Mouse (Mus musculus) G1E (cell line): ENCODE measurements around the gene Parp11. TPM values are rescaled to one million over a fixed set of nuclear protein-coding genes. Genes with fewer than 3 reads are reported as not detected.
A peak's percentile ranks its signal among the peaks of the same experiment; 100 is the strongest.
"Not testable (repeated sequence)": the region's sequence is repeated elsewhere in the genome, so short reads cannot be mapped to it uniquely, and the experiment has no call there.

Source experiments
- ATAC-seq: 2 replicates; pipeline ENCODE4 v1.8.0; 2016; ENCODE audit warnings: mild to moderate bottlenecking; ENCODE audit not compliant: insufficient number of reproducible peaks, poor library complexity, low FRiP score, severe bottlenecking; ENCODE audit errors: extremely low read depth
- DNase-seq: peaks from one replicate; pipeline ENCODE4 v3.0.0; 2012; ENCODE audit warnings: low spot score
- H3K27me3 ChIP-seq: 2 replicates; pipeline ENCODE4 v1.6.1; 2012; ENCODE audit warnings: mild to moderate bottlenecking, low read length, inconsistent platforms; ENCODE audit not compliant: insufficient read depth
- H3K36me3 ChIP-seq: replicated peaks from 2 replicates; pipeline ENCODE3; 2012; ENCODE audit warnings: mild to moderate bottlenecking, inconsistent platforms
- H3K4me1 ChIP-seq: 2 replicates; pipeline ENCODE4 v1.6.1; 2012; ENCODE audit warnings: low read depth, low read length, inconsistent platforms, mixed read lengths; ENCODE audit not compliant: insufficient read depth
- H3K4me3 ChIP-seq: 2 replicates; pipeline ENCODE4 v1.5.1; 2012; ENCODE audit warnings: low read depth, mild to moderate bottlenecking, inconsistent platforms, low read length, moderate library complexity, mixed read lengths
- H3K9me3 ChIP-seq: replicated peaks from 2 replicates; pipeline ENCODE4 v1.6.1; 2012; ENCODE audit warnings: inconsistent platforms
- CTCF ChIP-seq: IDR thresholded peaks from 2 replicates; pipeline ENCODE4 v1.5.1; 2012; ENCODE audit warnings: low read depth, low read length, inconsistent platforms, mixed read lengths
- GATA1 ChIP-seq: IDR thresholded peaks from 2 replicates; pipeline ENCODE4 v1.6.1; 2012; ENCODE audit warnings: borderline replicate concordance, low read length, inconsistent platforms, mixed read lengths
- GATA2 ChIP-seq: IDR thresholded peaks from 2 replicates; pipeline ENCODE4 v1.6.1; 2012; ENCODE audit warnings: low read depth, low read length, inconsistent platforms, borderline replicate concordance
- POLR2AphosphoS5 ChIP-seq: IDR thresholded peaks from 2 replicates; pipeline ENCODE4 v1.6.1; 2012; ENCODE audit warnings: low read depth, low read length, inconsistent platforms; ENCODE audit not compliant: insufficient replicate concordance
- TAL1 ChIP-seq: conservative IDR thresholded peaks from 2 replicates; pipeline ENCODE4 v1.6.1; 2012; ENCODE audit warnings: low read depth, low read length, inconsistent platforms, mixed read lengths
- polyA plus RNA-seq: library from polyadenylated mRNA; stranded (reverse); fragments of >175 nt; gene quantifications from 2 replicates; pipeline ENCODE4 v1.2.3, GENCODE M21; 2012
- total RNA-seq, 2 experiments: library from RNA; stranded (forward) in 1 of 2; stranded (reverse) in 1 of 2; fragments of 200-1000 nt in 1 of 2; fragments of >200 nt in 1 of 2; fragmentation: Nextera tagmentation in 1 of 2; gene quantifications; 2 replicates each; pipeline ENCODE4 v1.2.3; 2014 to 2017

Gene Parp11
- total and polyA plus RNA-seq, 3 experiments = 5.0 to 22.3 (median 19.5) TPM

- no peak for TF ChIP-seq CTCF
- TF ChIP-seq GATA1 = no peak
- no peak for TF ChIP-seq POLR2AphosphoS5
- TF ChIP-seq TAL1 = no peak
- no peak for TF ChIP-seq GATA2
- DNase-seq (no peak), ATAC-seq (no peak)
- Histone ChIP-seq H3K36me3 (peaks cover 13% of the 10 kb centered on the region), H3K4me3 (no peak overlapping the region), H3K4me1 (peaks cover 5% of the 10 kb centered on the region; the same call in 1 of the 2 replicates), H3K27me3 (0 out of 2 replicates have a peak, but pooled peaks cover 5% of the 10 kb centered on the region), H3K9me3 (no peaks in the 10 kb centered on the region)
Observed at GRCm38 (mm10) chr6:127496841-127497656, 50.4 kb downstream of the Parp11 start.

GRCm38 (mm10) chr6:127500119-127500518 lies 53.5 kb downstream of the Parp11 start:
- Histone ChIP-seq H3K36me3 (no peaks in the 10 kb centered on the region), H3K9me3 (no peaks in the 10 kb centered on the region), H3K27me3 (0 out of 2 replicates have a peak, but pooled peaks cover 5% of the 10 kb centered on the region), H3K4me3 (no peak overlapping the region), H3K4me1 (no peaks in the 10 kb centered on the region; the same call in 1 of the 2 replicates)
- DNase-seq (no peak), ATAC-seq (no peak)
- no peak for TF ChIP-seq POLR2AphosphoS5
- TF ChIP-seq GATA1 = no peak
- TF ChIP-seq GATA2 = no peak
- TF ChIP-seq TAL1 = no peak
- TF ChIP-seq CTCF = no peak

GRCm38 (mm10) chr6:127500806-127501205 lies 54.2 kb downstream of the Parp11 start:
- no peak for ATAC-seq
- Histone ChIP-seq H3K4me3 (no peak overlapping the region), H3K9me3 (no peaks in the 10 kb centered on the region), H3K36me3 (no peaks in the 10 kb centered on the region), H3K4me1 (no peaks in the 10 kb centered on the region; the same call in 1 of the 2 replicates), H3K27me3 (0 out of 2 replicates have a peak, but pooled peaks cover 5% of the 10 kb centered on the region)
- TF ChIP-seq CTCF (no peak), TAL1 (no peak), POLR2AphosphoS5 (no peak), GATA1 (no peak), GATA2 (no peak)
- no peak for DNase-seq

- Histone ChIP-seq H3K27me3 (peaks cover 8% of the 10 kb centered on the region; the same call in 1 of the 2 replicates), H3K36me3 (no peaks in the 10 kb centered on the region), H3K9me3 (no peaks in the 10 kb centered on the region), H3K4me1 (no peaks in the 10 kb centered on the region; the same call in 1 of the 2 replicates), H3K4me3 (no peak overlapping the region)
- ATAC-seq (peak; percentile 52; the same call in 1 of the 2 replicates), DNase-seq (peak; percentile 29)
- TF ChIP-seq GATA1 (no peak), CTCF (peak; percentile 60)
Observed at GRCm38 (mm10) chr6:127502530-127502929, 55.9 kb downstream of the Parp11 start.

GRCm38 (mm10) chr6:127513776-127514175 lies 67.1 kb downstream of the Parp11 start:
- H3K4me1 ChIP-seq, H3K27me3 ChIP-seq, H3K36me3 ChIP-seq, H3K4me3 ChIP-seq, ATAC-seq, DNase-seq: not testable (repeated sequence)
- peaks cover 14% of the 10 kb centered on the region for H3K9me3 ChIP-seq

- Histone ChIP-seq H3K4me1 (no peaks in the 10 kb centered on the region), H3K4me3 (no peak overlapping the region), H3K9me3 (no peaks in the 10 kb centered on the region), H3K36me3 (peaks cover 5% of the 10 kb centered on the region), H3K27me3 (no peaks in the 10 kb centered on the region)
- no peak for TF ChIP-seq CTCF
- no peak for TF ChIP-seq GATA2
- no peak for TF ChIP-seq POLR2AphosphoS5
- no peak for TF ChIP-seq GATA1
- TF ChIP-seq TAL1 = no peak
- no peak for ATAC-seq
- no peak for DNase-seq
Observed at GRCm38 (mm10) chr6:127521176-127521575, 74.5 kb downstream of the Parp11 start.
